Mouse (Mus musculus) embryo, embryonic 11 days (tissue): ENCODE results near the gene Serinc3.
"Not testable (repeated sequence)": the region's sequence is repeated elsewhere in the genome, so short reads cannot be mapped to it uniquely, and the experiment has no call there.

Source experiments
- DNase-seq: peaks from one replicate; pipeline ENCODE4 v3.0.0-alpha.2; 2015

Serinc3 gene

GRCm38 (mm10) chr2:163644575-163645385 is at the start of gene Serinc3:
Gene Serinc3, minus strand, starts transcription at chr2:163645131.
- peak; percentile 99 for DNase-seq

- no peak for DNase-seq
Measured at GRCm38 (mm10) chr2:163693716-163694314, 48.9 kb upstream of the Serinc3 start.

- DNase-seq: no peak
Measured at GRCm38 (mm10) chr2:163692873-163693612, 48.1 kb upstream of the Serinc3 start.

GRCm38 (mm10) chr2:163691846-163692605 is 47.1 kb upstream of the Serinc3 start:
- no peak for DNase-seq

GRCm38 (mm10) chr2:163690409-163691304 is 45.7 kb upstream of the Serinc3 start:
- DNase-seq: peak; percentile 28

- DNase-seq: no peak
Measured at GRCm38 (mm10) chr2:163689771-163690170, 44.8 kb upstream of the Serinc3 start.

GRCm38 (mm10) chr2:163688377-163688776 is 43.4 kb upstream of the Serinc3 start:
- DNase-seq: not testable (repeated sequence)

- no peak for DNase-seq
Measured at GRCm38 (mm10) chr2:163686886-163687285, 42.0 kb upstream of the Serinc3 start.

- no peak for DNase-seq
Measured at GRCm38 (mm10) chr2:163686233-163686632, 41.3 kb upstream of the Serinc3 start.

GRCm38 (mm10) chr2:163685761-163686200 is 40.9 kb upstream of the Serinc3 start:
- no peak for DNase-seq

GRCm38 (mm10) chr2:163685287-163685686 is 40.4 kb upstream of the Serinc3 start:
- DNase-seq: no peak

- no peak for DNase-seq
Measured at GRCm38 (mm10) chr2:163682344-163682743, 37.4 kb upstream of the Serinc3 start.

GRCm38 (mm10) chr2:163676745-163677144 is 31.8 kb upstream of the Serinc3 start:
- no peak for DNase-seq

- DNase-seq: no peak
Measured at GRCm38 (mm10) chr2:163676321-163676720, 31.4 kb upstream of the Serinc3 start.

GRCm38 (mm10) chr2:163675662-163676061 is 30.7 kb upstream of the Serinc3 start:
- no peak for DNase-seq

GRCm38 (mm10) chr2:163675144-163675619 is 30.3 kb upstream of the Serinc3 start:
- no peak for DNase-seq

- no peak for DNase-seq
Measured at GRCm38 (mm10) chr2:163674397-163674796, 29.5 kb upstream of the Serinc3 start.

GRCm38 (mm10) chr2:163670872-163671594 is 26.1 kb upstream of the Serinc3 start:
- DNase-seq: no peak

- no peak for DNase-seq
Measured at GRCm38 (mm10) chr2:163667045-163667444, 22.1 kb upstream of the Serinc3 start.

GRCm38 (mm10) chr2:163663930-163664329 is 19.0 kb upstream of the Serinc3 start:
- no peak for DNase-seq

GRCm38 (mm10) chr2:163662698-163663221 is 17.8 kb upstream of the Serinc3 start:
- no peak for DNase-seq
